Mouse (Mus musculus) embryonic facial prominence, embryonic 10.5 days (tissue): Measurements from ENCODE around the gene Hyal4. TPM values are rescaled to one million over a fixed set of nuclear protein-coding genes. Genes with fewer than 3 reads are reported as not detected.

Experiments
- DNase-seq: peaks from one replicate; pipeline ENCODE4 v3.0.0-alpha.2; 2017; ENCODE audit warnings: low spot score
- H3K27ac ChIP-seq: fragments of 300-500 bp; sonication (generic); replicated peaks from 2 replicates; pipeline ENCODE4 v1.5.1; 2016; ENCODE audit warnings: mild to moderate bottlenecking
- H3K27me3 ChIP-seq: fragments of 300-500 bp; sonication (generic); replicated peaks from 2 replicates; pipeline ENCODE4 v1.6.1; 2016; ENCODE audit warnings: low read depth, mild to moderate bottlenecking; ENCODE audit not compliant: poor library complexity, severe bottlenecking
- H3K36me3 ChIP-seq: fragments of 300-500 bp; sonication (generic); replicated peaks from 2 replicates; pipeline ENCODE4 v1.6.1; 2016; ENCODE audit warnings: mild to moderate bottlenecking, moderate library complexity
- H3K4me1 ChIP-seq: fragments of 300-500 bp; sonication (generic); 2 replicates; pipeline ENCODE4 v1.6.1; 2016
- H3K4me3 ChIP-seq: fragments of 300-500 bp; sonication (generic); 2 replicates; pipeline ENCODE4 v1.5.1; 2016; ENCODE audit warnings: mild to moderate bottlenecking, moderate library complexity
- H3K9me3 ChIP-seq: fragments of 300-500 bp; sonication (generic); 2 replicates; pipeline ENCODE4 v1.6.1; 2016; ENCODE audit warnings: mild to moderate bottlenecking
- WGBS: fragments of 180-500 bp; shearing (Covaris S2); methylation state at CpG from one replicate; pipeline ENCODE4 v1.1.7; 2016; 5-methylcytosine and 5-hydroxymethylcytosine counted together
- polyA plus RNA-seq: library from polyadenylated mRNA; unstranded; fragments of >200 nt; fragmentation: Nextera tagmentation; extraction: Ambion mirVana; gene quantifications from 2 replicates; pipeline ENCODE4 v1.2.1, GENCODE M21; 2016

The Hyal4 gene
- not detected in 2 replicates for polyA plus RNA-seq

GRCm38 (mm10) chr6:24748029-24748428, at the start of gene Hyal4:
Gene Hyal4 (plus strand): TSS chr6:24748329.
- H3K27me3 ChIP-seq: no peaks in the 10 kb centered on the region
- no peaks in the 10 kb centered on the region for H3K4me1 ChIP-seq
- no peak within 1 kb of the TSS for H3K27ac ChIP-seq
- no peaks in the 10 kb centered on the region for H3K36me3 ChIP-seq
- H3K9me3 ChIP-seq: no peaks in the 10 kb centered on the region
- no peak for DNase-seq
- no peak within 1 kb of the TSS for H3K4me3 ChIP-seq
- WGBS: 85% methylated on average over 4 of the region's 4 CpGs

- Histone ChIP-seq H3K36me3 (no peaks in the 10 kb centered on the region), H3K4me3 (no peak overlapping the region), H3K4me1 (no peaks in the 10 kb centered on the region), H3K27me3 (no peaks in the 10 kb centered on the region), H3K9me3 (no peaks in the 10 kb centered on the region), H3K27ac (no peak overlapping the region)
- 92% methylated on average over 5 of the region's 5 CpGs for WGBS
- DNase-seq: no peak
These were observed 41.0 kb upstream of the Hyal4 start for GRCm38 (mm10) chr6:24707090-24707489.

GRCm38 (mm10) chr6:24707499-24707898, 40.6 kb upstream of the Hyal4 start:
- 84% methylated on average over 2 of the region's 2 CpGs for WGBS
- no peaks in the 10 kb centered on the region for H3K9me3 ChIP-seq

GRCm38 (mm10) chr6:24721317-24722099, 26.6 kb upstream of the Hyal4 start:
- Histone ChIP-seq H3K36me3 (no peaks in the 10 kb centered on the region), H3K4me1 (no peaks in the 10 kb centered on the region), H3K4me3 (no peak overlapping the region), H3K27me3 (no peaks in the 10 kb centered on the region), H3K27ac (no peak overlapping the region), H3K9me3 (no peaks in the 10 kb centered on the region)
- DNase-seq: peak; percentile 25
- 36% methylated on average over 13 of the region's 13 CpGs for WGBS

More at GRCm38 (mm10) chr6:24707499-24707898, 40.6 kb upstream of the Hyal4 start:
- Histone ChIP-seq H3K27me3 (no peaks in the 10 kb centered on the region), H3K4me1 (no peaks in the 10 kb centered on the region), H3K27ac (no peak overlapping the region), H3K36me3 (no peaks in the 10 kb centered on the region), H3K4me3 (no peak overlapping the region)
- no peak for DNase-seq

GRCm38 (mm10) chr6:24728130-24728529, 20.0 kb upstream of the Hyal4 start:
- Histone ChIP-seq H3K36me3 (no peaks in the 10 kb centered on the region), H3K27me3 (no peaks in the 10 kb centered on the region), H3K27ac (no peak overlapping the region), H3K9me3 (no peaks in the 10 kb centered on the region), H3K4me1 (no peaks in the 10 kb centered on the region), H3K4me3 (no peak overlapping the region)
- no peak for DNase-seq
- 79% methylated on average over 1 of the region's 1 CpGs for WGBS

GRCm38 (mm10) chr6:24732945-24733344, 15.2 kb upstream of the Hyal4 start, which contains the start of gene Hyal6:
Gene Hyal6 (plus strand): TSS chr6:24733245.
- no peak within 1 kb of the TSS for H3K27ac ChIP-seq
- no peak for DNase-seq
- 85% methylated on average over 3 of the region's 3 CpGs for WGBS
- no peaks in the 10 kb centered on the region for H3K36me3 ChIP-seq
- no peaks in the 10 kb centered on the region for H3K9me3 ChIP-seq
- no peaks in the 10 kb centered on the region for H3K4me1 ChIP-seq
- H3K4me3 ChIP-seq: no peak within 1 kb of the TSS
- H3K27me3 ChIP-seq: no peaks in the 10 kb centered on the region

- H3K27ac ChIP-seq: no peak overlapping the region
- H3K36me3 ChIP-seq: no peaks in the 10 kb centered on the region
- H3K9me3 ChIP-seq: no peaks in the 10 kb centered on the region
- no peak for DNase-seq
- H3K4me1 ChIP-seq: no peaks in the 10 kb centered on the region
- WGBS: 90% methylated on average over 6 of the region's 6 CpGs
- H3K27me3 ChIP-seq: no peaks in the 10 kb centered on the region
- H3K4me3 ChIP-seq: no peak overlapping the region
These were observed 13.6 kb upstream of the Hyal4 start for GRCm38 (mm10) chr6:24734565-24734964.

GRCm38 (mm10) chr6:24759281-24759680, 11.2 kb downstream of the Hyal4 start:
- DNase-seq: no peak
- Histone ChIP-seq H3K27me3 (no peaks in the 10 kb centered on the region), H3K4me3 (no peak overlapping the region), H3K4me1 (no peaks in the 10 kb centered on the region), H3K27ac (no peak overlapping the region), H3K36me3 (no peaks in the 10 kb centered on the region), H3K9me3 (no peaks in the 10 kb centered on the region)
- WGBS: 86% methylated on average over 3 of the region's 3 CpGs

GRCm38 (mm10) chr6:24766261-24766660, 18.1 kb downstream of the Hyal4 start:
- Histone ChIP-seq H3K9me3 (no peaks in the 10 kb centered on the region), H3K27ac (no peak overlapping the region), H3K4me3 (no peak overlapping the region), H3K36me3 (no peaks in the 10 kb centered on the region), H3K4me1 (no peaks in the 10 kb centered on the region), H3K27me3 (no peaks in the 10 kb centered on the region)
- whole genome bisulfite sequencing: 93% methylated on average over 2 of the region's 2 CpGs
- no peak for DNase-seq

GRCm38 (mm10) chr6:24779182-24779581, 31.1 kb downstream of the Hyal4 start:
- Histone ChIP-seq H3K27me3 (no peaks in the 10 kb centered on the region), H3K27ac (no peak overlapping the region), H3K4me3 (no peak overlapping the region), H3K4me1 (no peaks in the 10 kb centered on the region), H3K36me3 (no peaks in the 10 kb centered on the region), H3K9me3 (no peaks in the 10 kb centered on the region)
- WGBS: 60% methylated on average over 2 of the region's 2 CpGs
- no peak for DNase-seq

- H3K27me3 ChIP-seq: no peaks in the 10 kb centered on the region
- no peaks in the 10 kb centered on the region for H3K36me3 ChIP-seq
- H3K27ac ChIP-seq: no peak within 1 kb of the TSS
- H3K9me3 ChIP-seq: no peaks in the 10 kb centered on the region
- DNase-seq: no peak
- H3K4me1 ChIP-seq: no peaks in the 10 kb centered on the region
- H3K4me3 ChIP-seq: no peak within 1 kb of the TSS
These were observed 42.8 kb downstream of the Hyal4 start, which contains the start of gene Spam1 for GRCm38 (mm10) chr6:24790888-24791287. Gene Spam1 (plus strand): TSS chr6:24791188.
